Mouse (Mus musculus) embryonic facial prominence, embryonic 12.5 days (tissue): ENCODE results near the gene Pax7. TPM values are rescaled to one million over a fixed set of nuclear protein-coding genes. Genes with fewer than 3 reads are reported as not detected.
A peak's percentile ranks its signal among the peaks of the same experiment; 100 is the strongest.

Experiments used
- ATAC-seq: fragments of 200-750 bp; cut with Nextera tagmentation; 2 replicates; pipeline ENCODE4 v1.8.0; 2017; ENCODE audit not compliant: insufficient number of reproducible peaks, insufficient read depth, low FRiP score, low TSS enrichment
- H3K27ac ChIP-seq: fragments of 300-500 bp; sonication (generic); 2 replicates; pipeline ENCODE4 v1.5.1; 2016; ENCODE audit warnings: mild to moderate bottlenecking
- H3K27me3 ChIP-seq: fragments of 300-500 bp; sonication (generic); 2 replicates; pipeline ENCODE4 v1.6.1; 2016; ENCODE audit warnings: mild to moderate bottlenecking, moderate library complexity
- H3K36me3 ChIP-seq: fragments of 300-500 bp; sonication (generic); 2 replicates; pipeline ENCODE4 v1.6.1; 2016; ENCODE audit warnings: mild to moderate bottlenecking
- H3K4me1 ChIP-seq: fragments of 300-500 bp; sonication (generic); 2 replicates; pipeline ENCODE4 v1.6.1; 2016
- H3K4me2 ChIP-seq: fragments of 300-500 bp; sonication (generic); replicated peaks from 2 replicates; pipeline ENCODE4 v1.6.1; 2016; ENCODE audit warnings: mild to moderate bottlenecking, moderate library complexity
- H3K4me3 ChIP-seq: fragments of 300-500 bp; sonication (generic); 2 replicates; pipeline ENCODE4 v1.5.1; 2016; ENCODE audit warnings: mild to moderate bottlenecking
- H3K9ac ChIP-seq: fragments of 300-500 bp; sonication (generic); 2 replicates; pipeline ENCODE4 v1.6.1; 2016; ENCODE audit warnings: mild to moderate bottlenecking, moderate library complexity
- H3K9me3 ChIP-seq: fragments of 300-500 bp; sonication (generic); 2 replicates; pipeline ENCODE4 v1.6.1; 2016; ENCODE audit warnings: mild to moderate bottlenecking, moderate library complexity
- WGBS: fragments of 180-500 bp; shearing (Covaris S2); methylation state at CpG from one replicate; pipeline ENCODE4 v1.1.7; 2016; 5-methylcytosine and 5-hydroxymethylcytosine counted together
- polyA plus RNA-seq: library from polyadenylated mRNA; unstranded; fragments of >200 nt; fragmentation: Nextera tagmentation; extraction: Ambion mirVana; gene quantifications from 2 replicates; pipeline ENCODE4 v1.2.1, GENCODE M21; 2016

Gene Pax7
- polyA plus RNA-seq, 1 experiment from 2014 or later, result 1.3 TPM

- Histone ChIP-seq H3K4me1 (peaks cover 3% of the 10 kb centered on the region; the same call in 1 of the 2 replicates), H3K9me3 (no peaks in the 10 kb centered on the region), H3K27me3 (peaks cover 83% of the 10 kb centered on the region), H3K36me3 (no peaks in the 10 kb centered on the region), H3K27ac (no peak overlapping the region), H3K4me2 (no peak overlapping the region), H3K4me3 (no peak overlapping the region), H3K9ac (no peak overlapping the region)
- ATAC-seq, result no peak
- 15% methylated on average over 8 of the region's 8 CpGs for WGBS
These were observed 17.3 kb upstream of the Pax7 start for GRCm38 (mm10) chr4:139850547-139851170.

- peaks cover 82% of the 10 kb centered on the region for H3K27me3 ChIP-seq
- H3K27ac ChIP-seq, result no peak overlapping the region
- H3K9ac ChIP-seq, result no peak overlapping the region
- WGBS, result 22% methylated on average over 7 of the region's 7 CpGs
- no peak for ATAC-seq
- no peak overlapping the region for H3K4me3 ChIP-seq
- H3K9me3 ChIP-seq, result no peaks in the 10 kb centered on the region
- peaks cover 3% of the 10 kb centered on the region; the same call in 1 of the 2 replicates for H3K4me1 ChIP-seq
- H3K36me3 ChIP-seq, result no peaks in the 10 kb centered on the region
- no peak overlapping the region for H3K4me2 ChIP-seq
These were observed 10.1 kb upstream of the Pax7 start for GRCm38 (mm10) chr4:139843456-139843855.

GRCm38 (mm10) chr4:139842919-139843318 is 9.6 kb upstream of the Pax7 start:
- no peak for ATAC-seq
- Histone ChIP-seq H3K27me3 (peaks cover 83% of the 10 kb centered on the region), H3K4me3 (no peak overlapping the region), H3K36me3 (no peaks in the 10 kb centered on the region), H3K27ac (no peak overlapping the region), H3K4me1 (peaks cover 5% of the 10 kb centered on the region; the same call in 1 of the 2 replicates), H3K9ac (no peak overlapping the region), H3K9me3 (no peaks in the 10 kb centered on the region), H3K4me2 (no peak overlapping the region)
- 74% methylated on average over 7 of the region's 7 CpGs for WGBS

GRCm38 (mm10) chr4:139840939-139841500 is 7.7 kb upstream of the Pax7 start:
- Histone ChIP-seq H3K9ac (no peak overlapping the region), H3K4me2 (no peak overlapping the region), H3K27me3 (peaks cover 97% of the 10 kb centered on the region), H3K4me1 (peaks cover 5% of the 10 kb centered on the region; the same call in 1 of the 2 replicates), H3K36me3 (no peaks in the 10 kb centered on the region), H3K4me3 (no peak overlapping the region), H3K9me3 (no peaks in the 10 kb centered on the region), H3K27ac (no peak overlapping the region)
- no peak for ATAC-seq
- 38% methylated on average over 9 of the region's 9 CpGs for WGBS

- H3K27ac ChIP-seq, result no peak overlapping the region
- no peaks in the 10 kb centered on the region for H3K9me3 ChIP-seq
- H3K4me1 ChIP-seq, result peaks cover 5% of the 10 kb centered on the region; the same call in 1 of the 2 replicates
- H3K27me3 ChIP-seq, result peaks cover 98% of the 10 kb centered on the region
- WGBS, result 72% methylated on average over 4 of the region's 4 CpGs
- no peak for ATAC-seq
- H3K9ac ChIP-seq, result no peak overlapping the region
- H3K4me2 ChIP-seq, result no peak overlapping the region
- no peak overlapping the region for H3K4me3 ChIP-seq
- H3K36me3 ChIP-seq, result no peaks in the 10 kb centered on the region
These were observed 7.1 kb upstream of the Pax7 start for GRCm38 (mm10) chr4:139840442-139840841.

- 14% methylated on average over 5 of the region's 5 CpGs for WGBS
- Histone ChIP-seq H3K27ac (no peak overlapping the region), H3K4me3 (no peak overlapping the region)
These were observed 3.4 kb upstream of the Pax7 start for GRCm38 (mm10) chr4:139836681-139837080.

GRCm38 (mm10) chr4:139836196-139836595 is 2.9 kb upstream of the Pax7 start:
- Histone ChIP-seq H3K27ac (peak overlapping the region; percentile 37; the same call in 1 of the 2 replicates), H3K4me2 (peak overlapping the region; percentile 22; the same call in 1 of the 2 replicates), H3K4me3 (no peak overlapping the region), H3K9ac (peak overlapping the region; percentile 15; the same call in 1 of the 2 replicates), H3K36me3 (no peaks in the 10 kb centered on the region), H3K4me1 (peaks cover 8% of the 10 kb centered on the region), H3K27me3 (peaks cover 97% of the 10 kb centered on the region), H3K9me3 (no peaks in the 10 kb centered on the region)
- no peak for ATAC-seq
- 1% methylated on average over 8 of the region's 8 CpGs for WGBS

More at GRCm38 (mm10) chr4:139836681-139837080, 3.4 kb upstream of the Pax7 start:
- Histone ChIP-seq H3K4me2 (no peak overlapping the region), H3K9me3 (no peaks in the 10 kb centered on the region), H3K27me3 (peaks cover 97% of the 10 kb centered on the region), H3K4me1 (peaks cover 8% of the 10 kb centered on the region), H3K9ac (no peak overlapping the region), H3K36me3 (no peaks in the 10 kb centered on the region)
- no peak for ATAC-seq

GRCm38 (mm10) chr4:139833817-139834401 is 581 bp upstream of the Pax7 start:
- 2% methylated on average over 17 of the region's 17 CpGs for WGBS
- Histone ChIP-seq H3K4me2 (peak overlapping the region; percentile 44), H3K4me1 (peaks cover 8% of the 10 kb centered on the region), H3K27ac (no peak overlapping the region), H3K36me3 (no peaks in the 10 kb centered on the region), H3K27me3 (peaks cover 96% of the 10 kb centered on the region), H3K4me3 (peak overlapping the region; percentile 37), H3K9me3 (no peaks in the 10 kb centered on the region), H3K9ac (no peak overlapping the region)
- ATAC-seq, result no peak

- Histone ChIP-seq H3K9me3 (no peaks in the 10 kb centered on the region), H3K4me1 (peaks cover 3% of the 10 kb centered on the region; the same call in 1 of the 2 replicates), H3K4me2 (peak overlapping the region; percentile 44), H3K36me3 (no peaks in the 10 kb centered on the region), H3K27me3 (peaks cover 96% of the 10 kb centered on the region), H3K27ac (peak overlapping the region; percentile 69), H3K9ac (peak overlapping the region; percentile 56), H3K4me3 (peak overlapping the region; percentile 37)
- under 1% methylated on average over 55 of the region's 55 CpGs for WGBS
- ATAC-seq, result no peak
These were observed 870 bp downstream of the Pax7 start for GRCm38 (mm10) chr4:139832281-139833035.

GRCm38 (mm10) chr4:139831501-139832230 is 1.7 kb downstream of the Pax7 start:
- Histone ChIP-seq H3K4me2 (peak overlapping the region; percentile 28), H3K27me3 (peaks cover 95% of the 10 kb centered on the region), H3K4me1 (peaks cover 3% of the 10 kb centered on the region; the same call in 1 of the 2 replicates), H3K9ac (peak overlapping the region; percentile 56), H3K4me3 (peak overlapping the region; percentile 37), H3K27ac (peak overlapping the region; percentile 57; the same call in 1 of the 2 replicates), H3K9me3 (no peaks in the 10 kb centered on the region), H3K36me3 (no peaks in the 10 kb centered on the region)
- WGBS, result under 1% methylated on average over 57 of the region's 57 CpGs
- ATAC-seq, result no peak
